Mouse (Mus musculus) erythroblast, embryonic 14.5 days (primary cell): ENCODE results near the gene Psg26. TPM values are rescaled to one million over a fixed set of nuclear protein-coding genes. Genes with fewer than 3 reads are reported as not detected.
"Not testable (repeated sequence)": the region's sequence is repeated elsewhere in the genome, so short reads cannot be mapped to it uniquely, and the experiment has no call there.

Source experiments
- H3K27me3 ChIP-seq: 2 replicates; pipeline ENCODE4 v1.6.1; 2012; ENCODE audit warnings: inconsistent platforms; ENCODE audit not compliant: control insufficient read depth
- H3K36me3 ChIP-seq: 2 replicates; pipeline ENCODE4 v1.6.1; 2012; ENCODE audit warnings: mild to moderate bottlenecking, inconsistent platforms; ENCODE audit not compliant: control insufficient read depth
- H3K4me1 ChIP-seq: 2 replicates; pipeline ENCODE4 v1.6.1; 2012; ENCODE audit warnings: inconsistent platforms; ENCODE audit not compliant: control insufficient read depth
- H3K4me3 ChIP-seq: replicated peaks from 2 replicates; pipeline ENCODE3; 2012; ENCODE audit warnings: moderate library complexity, mild to moderate bottlenecking, inconsistent platforms
- H3K9me3 ChIP-seq: 2 replicates; pipeline ENCODE4 v1.6.1; 2012; ENCODE audit warnings: low read length, inconsistent platforms, mixed read lengths; ENCODE audit not compliant: control insufficient read depth
- GATA1 ChIP-seq: IDR thresholded peaks from 2 replicates; pipeline ENCODE4 v1.6.1; 2012; ENCODE audit warnings: low read length, inconsistent platforms, mixed read lengths
- TAL1 ChIP-seq: IDR thresholded peaks from 3 replicates; pipeline ENCODE4 v1.6.1; 2012; ENCODE audit warnings: low read length, inconsistent platforms, mixed read lengths
- polyA plus RNA-seq: library from polyadenylated mRNA; stranded (reverse); fragments of >175 nt; gene quantifications from 2 replicates; pipeline ENCODE4 v1.2.3, GENCODE M21; 2012

Gene Psg26
- not detected in 2 replicates for polyA plus RNA-seq

DNA sequence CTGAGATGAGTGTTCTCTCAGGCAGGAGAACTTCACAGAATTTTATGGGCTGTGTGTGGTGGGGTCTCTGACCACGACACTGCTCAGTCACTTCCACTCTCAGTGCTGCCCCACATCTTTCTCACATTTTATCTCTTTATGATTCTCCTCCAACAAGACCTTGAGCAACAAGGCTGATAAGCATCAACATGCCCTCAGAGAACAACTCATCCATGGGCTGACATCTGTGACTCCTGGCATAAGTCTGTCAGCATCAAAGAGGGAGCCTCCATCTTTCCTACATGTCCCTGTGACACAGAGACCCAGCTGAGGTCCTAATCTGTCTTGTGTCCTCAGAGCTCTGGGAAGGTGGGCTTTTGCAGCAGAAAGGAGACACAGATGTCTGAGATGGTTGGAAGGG, at the start of gene Psg26:
Gene Psg26 (minus strand): TSS at position 101 of the 400 bp plus-strand sequence.
- no peaks in the 10 kb centered on the region for H3K36me3 ChIP-seq
- H3K9me3 ChIP-seq = peaks cover 8% of the 10 kb centered on the region
- H3K4me1 ChIP-seq = no peaks in the 10 kb centered on the region
- TF ChIP-seq GATA1 = no peak
- no peak for TF ChIP-seq TAL1
- no peak within 1 kb of the TSS for H3K4me3 ChIP-seq
- no peaks in the 10 kb centered on the region for H3K27me3 ChIP-seq

DNA sequence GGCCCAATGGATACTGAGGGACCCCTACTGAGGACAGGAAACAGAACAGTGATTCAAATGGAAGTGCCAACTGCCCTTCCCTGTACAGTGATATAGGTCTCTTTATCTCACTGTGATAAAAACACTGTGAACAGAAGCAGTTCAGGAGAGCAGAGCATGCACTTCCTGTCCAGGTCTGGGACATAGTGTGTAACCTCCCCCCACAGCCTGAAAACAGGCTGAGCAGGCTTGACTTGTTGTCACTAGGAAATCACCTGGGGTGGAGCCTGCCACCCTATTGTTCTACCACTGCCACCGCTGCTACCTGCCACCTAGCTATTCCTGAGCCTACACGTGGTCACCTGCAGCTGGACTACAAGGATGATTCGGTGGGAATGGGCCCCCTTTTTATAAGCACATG, 49.4 kb upstream of the Psg26 start:
- H3K4me1 ChIP-seq = no peaks in the 10 kb centered on the region
- H3K4me3 ChIP-seq = no peak overlapping the region
- H3K27me3 ChIP-seq = no peaks in the 10 kb centered on the region
- no peak for TF ChIP-seq TAL1
- no peak for TF ChIP-seq GATA1
- no peaks in the 10 kb centered on the region; the same call in none of the 2 replicates for H3K9me3 ChIP-seq
- no peaks in the 10 kb centered on the region for H3K36me3 ChIP-seq

DNA sequence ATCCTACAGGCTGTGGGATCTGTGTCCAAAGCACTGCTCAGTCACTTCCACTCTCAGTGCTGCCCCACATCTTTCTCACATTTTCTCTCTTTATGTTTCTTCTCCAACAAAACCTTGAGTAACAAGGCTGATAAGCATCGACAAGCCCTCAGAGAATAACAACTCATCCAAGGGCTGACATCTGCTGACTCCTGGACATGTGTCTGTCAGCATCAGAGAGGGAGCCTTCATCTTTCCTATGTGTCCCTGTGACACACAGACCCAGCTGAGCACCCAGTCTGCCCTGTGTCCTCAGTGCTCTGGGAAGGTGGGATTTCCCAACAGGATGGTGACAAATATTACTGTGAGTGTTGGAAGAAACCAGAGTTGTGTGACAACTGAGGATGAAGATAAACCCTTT, 48.2 kb upstream of the Psg26 start, which contains the start of gene Psg25:
Gene Psg25 (minus strand): TSS at position 101 of the 400 bp plus-strand sequence.
- Histone ChIP-seq H3K27me3 (no peaks in the 10 kb centered on the region), H3K4me3 (no peak within 1 kb of the TSS), H3K9me3 (peaks cover 2% of the 10 kb centered on the region), H3K36me3 (no peaks in the 10 kb centered on the region), H3K4me1 (no peaks in the 10 kb centered on the region)
- no peak for TF ChIP-seq TAL1
- no peak for TF ChIP-seq GATA1

DNA sequence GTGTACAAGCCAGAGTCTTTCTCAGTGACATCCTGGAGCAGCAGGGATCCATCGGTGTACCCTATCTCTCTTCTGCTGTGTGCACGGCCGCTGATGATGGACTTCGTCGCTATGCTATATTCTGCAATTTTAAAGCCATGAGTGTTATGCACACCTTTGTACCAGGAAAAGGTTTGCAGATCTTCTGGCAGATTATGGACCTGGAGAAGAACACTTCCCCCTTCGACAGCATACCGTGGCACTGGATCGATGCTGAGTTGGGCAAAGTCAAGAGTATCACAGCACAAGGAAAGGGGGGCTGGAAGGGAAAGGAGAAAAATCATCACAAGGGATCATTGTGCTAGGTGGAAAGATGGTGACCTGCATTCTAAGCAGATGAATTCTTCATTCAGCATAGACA, 40.7 kb upstream of the Psg26 start:
- Histone ChIP-seq H3K4me1 (no peaks in the 10 kb centered on the region), H3K9me3 (peaks cover 21% of the 10 kb centered on the region), H3K4me3 (no peak overlapping the region), H3K36me3 (no peaks in the 10 kb centered on the region), H3K27me3 (no peaks in the 10 kb centered on the region)
- no peak for TF ChIP-seq TAL1
- TF ChIP-seq GATA1 = no peak

DNA sequence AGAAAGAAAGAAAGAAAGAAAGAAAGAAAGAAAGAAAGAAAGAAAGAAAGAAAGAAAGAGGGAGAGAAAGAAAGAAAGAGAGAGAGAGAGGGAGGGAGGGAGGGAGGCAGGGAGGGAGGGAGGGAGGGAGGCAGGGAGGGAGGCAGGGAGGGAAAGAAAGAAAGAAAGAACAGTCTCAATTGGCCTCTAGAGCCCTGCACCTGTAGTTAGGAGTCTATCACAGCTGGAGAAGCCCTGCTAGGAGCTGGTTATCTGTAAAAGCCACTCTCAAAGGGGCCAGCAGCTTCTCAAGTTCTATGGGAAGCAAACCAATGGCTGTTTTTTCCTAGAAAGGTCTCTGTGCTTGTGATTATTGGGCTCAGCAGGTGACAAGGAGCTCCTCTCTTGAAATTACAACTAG, 28.9 kb upstream of the Psg26 start:
- not testable (repeated sequence) for H3K4me1 ChIP-seq, H3K27me3 ChIP-seq, H3K9me3 ChIP-seq, H3K4me3 ChIP-seq, H3K36me3 ChIP-seq

DNA sequence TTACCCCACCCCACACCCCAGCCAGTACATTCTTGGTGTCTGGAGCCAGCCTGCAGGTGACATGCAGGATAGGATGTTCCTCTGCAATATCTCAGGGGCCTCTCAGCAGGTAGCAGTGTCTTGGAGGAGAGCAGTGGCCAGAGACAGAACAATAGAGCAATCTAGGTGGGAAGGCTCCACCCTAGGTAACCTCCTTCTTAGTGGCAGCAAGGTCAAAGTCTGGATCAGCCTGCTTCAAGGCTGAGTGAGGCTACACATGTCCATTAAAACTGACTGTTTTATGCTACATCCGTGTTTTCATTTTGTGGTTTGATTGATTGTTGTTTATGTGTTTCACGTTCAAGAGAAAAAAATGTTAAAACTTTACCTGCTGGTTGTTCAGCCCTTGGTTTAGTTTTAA, 28.4 kb upstream of the Psg26 start:
- H3K27me3 ChIP-seq, H3K36me3 ChIP-seq, H3K9me3 ChIP-seq, H3K4me3 ChIP-seq, H3K4me1 ChIP-seq: not testable (repeated sequence)

DNA sequence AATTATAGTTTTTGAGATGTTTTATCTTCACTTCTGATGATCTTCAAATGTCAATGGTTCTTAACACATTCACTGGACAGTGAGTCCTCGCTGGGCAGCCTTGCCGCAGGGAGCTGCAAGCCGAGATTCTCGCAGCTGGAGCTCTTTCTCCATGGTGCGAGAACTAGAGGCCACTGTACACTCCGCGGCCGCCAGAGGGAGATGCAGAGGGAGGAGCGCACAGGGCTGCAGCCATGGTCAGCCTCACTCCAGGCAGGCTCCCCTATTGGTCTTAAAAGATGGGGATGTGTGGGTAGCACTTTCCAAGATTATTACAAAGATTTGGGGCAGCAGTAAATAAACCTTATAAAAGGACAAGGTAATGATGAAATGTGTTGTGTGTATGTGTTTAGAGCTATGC, 27.5 kb upstream of the Psg26 start:
- H3K4me1 ChIP-seq = no peaks in the 10 kb centered on the region
- TF ChIP-seq GATA1 (no peak), TAL1 (no peak)
- H3K9me3 ChIP-seq = no peaks in the 10 kb centered on the region
- no peaks in the 10 kb centered on the region for H3K27me3 ChIP-seq
- no peaks in the 10 kb centered on the region for H3K36me3 ChIP-seq
- H3K4me3 ChIP-seq = no peak overlapping the region

DNA sequence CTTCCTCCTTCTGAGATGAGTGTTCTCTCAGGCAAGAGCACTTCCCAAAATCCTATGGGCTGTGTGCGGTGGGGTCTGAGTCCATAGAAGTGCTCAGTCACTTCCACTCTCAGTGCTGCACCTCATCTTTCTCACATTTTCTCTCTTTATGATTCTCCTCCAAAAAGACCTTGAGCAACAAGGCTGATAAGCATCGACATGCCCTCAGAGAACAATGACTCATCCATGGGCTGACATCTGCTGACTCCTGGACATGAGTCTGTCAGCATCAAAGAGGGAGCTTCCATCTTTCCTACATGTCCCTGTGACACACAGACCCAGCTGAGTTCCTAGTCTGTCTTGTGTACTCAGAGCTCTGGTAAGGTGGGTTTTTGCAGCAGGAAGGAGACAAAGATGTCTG, 52.0 kb downstream of the Psg26 start, which contains the start of gene Psg28:
Gene Psg28 (minus strand): TSS at position 101 of the 400 bp plus-strand sequence.
- not testable (repeated sequence) for H3K36me3 ChIP-seq, H3K27me3 ChIP-seq, H3K4me3 ChIP-seq, H3K4me1 ChIP-seq
- H3K9me3 ChIP-seq = peaks cover 10% of the 10 kb centered on the region

Other genes with a start within 250 kb of the Psg26 start
- gene Mill1, start 238.8 kb downstream of the Psg26 start, polyA plus RNA-seq = not detected in 2 replicates
- gene Psg18, start 129.2 kb downstream of the Psg26 start, polyA plus RNA-seq = not detected in 2 replicates
- not detected in 2 replicates for gene Psg28, start 52.1 kb downstream of the Psg26 start, polyA plus RNA-seq
- not detected in 2 replicates for gene Psg25, start 48.1 kb upstream of the Psg26 start, polyA plus RNA-seq
- not detected in 2 replicates for gene Psg27, start 83.1 kb upstream of the Psg26 start, polyA plus RNA-seq
- gene Psg23, start 132.3 kb upstream of the Psg26 start, polyA plus RNA-seq = not detected in 2 replicates
- gene Psg21, start 172.5 kb upstream of the Psg26 start, polyA plus RNA-seq = not detected in 2 replicates
- not detected in 2 replicates for gene Psg20, start 202.0 kb upstream of the Psg26 start, polyA plus RNA-seq
- not detected in 2 replicates for gene Psg22, start 233.9 kb upstream of the Psg26 start, polyA plus RNA-seq